Mouse (Mus musculus): ENCODE results near the gene Sec61a2.

Gene Sec61a2

DNA sequence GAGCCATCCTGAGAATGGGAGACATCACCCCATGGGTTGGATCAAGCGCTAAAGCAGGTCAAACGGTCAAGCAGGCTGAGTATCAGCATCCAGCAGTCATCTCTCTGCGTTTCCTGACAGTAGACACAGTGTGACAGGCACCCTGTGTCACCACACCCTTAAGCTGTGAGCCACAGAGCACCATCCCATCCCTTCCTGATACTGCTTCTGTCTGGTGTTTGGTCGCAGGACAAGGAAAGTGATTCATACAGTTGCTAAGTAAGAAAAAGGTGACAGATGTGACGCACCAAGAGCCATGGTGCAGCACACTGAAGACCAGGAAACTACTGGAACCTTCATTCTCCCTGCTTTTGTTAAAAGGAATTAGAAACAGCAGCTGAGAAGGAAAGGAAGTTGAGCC lies 6.4 kb downstream of the Sec61a2 start:
- DNase-seq (ENCODE audit: low read depth), result no peak

- no peak for DNase-seq (ENCODE audit: low read depth)
Measured at GRCm38 (mm10) chr2:5877446-5877845, 17.8 kb downstream of the Sec61a2 start.

- no peak for DNase-seq (ENCODE audit: low read depth)
Measured at GRCm38 (mm10) chr2:5869746-5870145, 25.5 kb downstream of the Sec61a2 start.

GRCm38 (mm10) chr2:5867681-5868080 lies 27.6 kb downstream of the Sec61a2 start:
- peak; percentile 10 for DNase-seq (ENCODE audit: low read depth)

GRCm38 (mm10) chr2:5862834-5863233 lies 32.4 kb downstream of the Sec61a2 start, which contains the start of gene Gm13199:
Gm13199 (minus strand) TSS chr2:5862934.
- no peak for DNase-seq (ENCODE audit: low read depth)

- DNase-seq (ENCODE audit: low read depth), result no peak
Measured at GRCm38 (mm10) chr2:5851866-5852265, 43.4 kb downstream of the Sec61a2 start.

DNA sequence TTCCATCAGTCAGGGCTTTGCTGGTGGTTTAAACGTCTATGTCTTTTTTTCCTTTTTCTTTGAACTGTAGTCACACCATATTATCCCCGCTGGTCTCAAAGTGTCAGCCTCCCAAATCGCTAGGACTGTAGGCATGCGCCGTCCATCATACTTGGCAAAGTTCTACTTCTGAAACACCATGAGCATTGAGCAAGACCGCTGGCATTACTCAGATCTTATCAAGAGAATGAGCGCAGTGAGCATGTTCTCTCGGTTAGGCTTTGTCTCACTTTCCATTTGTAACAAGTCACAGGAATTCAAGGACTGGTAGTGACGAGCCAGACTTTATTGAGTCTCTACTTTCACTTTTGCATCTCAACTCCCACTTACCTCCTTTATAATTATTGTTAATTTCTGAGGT lies 44.1 kb downstream of the Sec61a2 start:
- DNase-seq (ENCODE audit: low read depth), result no peak

DNA sequence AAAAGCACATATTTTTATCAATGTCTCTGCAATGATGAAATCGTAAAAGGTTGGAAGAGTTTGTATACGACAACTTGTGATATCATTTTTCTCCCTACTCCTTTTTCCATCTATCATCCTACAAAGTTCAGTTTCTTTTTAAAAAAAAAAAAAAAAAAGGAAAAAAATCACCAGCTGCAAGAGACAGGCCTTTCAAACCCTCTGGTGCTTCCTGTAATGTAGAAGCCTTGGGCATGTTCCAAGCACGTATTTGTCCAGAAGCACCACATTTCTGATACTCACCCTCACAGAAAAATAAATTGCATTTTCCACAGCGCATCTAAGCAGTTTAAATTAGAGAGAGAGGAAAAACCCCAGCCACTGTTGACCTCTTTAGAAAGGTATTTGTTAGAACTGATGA lies 49.4 kb downstream of the Sec61a2 start:
- DNase-seq (ENCODE audit: low read depth), result no peak

DNA sequence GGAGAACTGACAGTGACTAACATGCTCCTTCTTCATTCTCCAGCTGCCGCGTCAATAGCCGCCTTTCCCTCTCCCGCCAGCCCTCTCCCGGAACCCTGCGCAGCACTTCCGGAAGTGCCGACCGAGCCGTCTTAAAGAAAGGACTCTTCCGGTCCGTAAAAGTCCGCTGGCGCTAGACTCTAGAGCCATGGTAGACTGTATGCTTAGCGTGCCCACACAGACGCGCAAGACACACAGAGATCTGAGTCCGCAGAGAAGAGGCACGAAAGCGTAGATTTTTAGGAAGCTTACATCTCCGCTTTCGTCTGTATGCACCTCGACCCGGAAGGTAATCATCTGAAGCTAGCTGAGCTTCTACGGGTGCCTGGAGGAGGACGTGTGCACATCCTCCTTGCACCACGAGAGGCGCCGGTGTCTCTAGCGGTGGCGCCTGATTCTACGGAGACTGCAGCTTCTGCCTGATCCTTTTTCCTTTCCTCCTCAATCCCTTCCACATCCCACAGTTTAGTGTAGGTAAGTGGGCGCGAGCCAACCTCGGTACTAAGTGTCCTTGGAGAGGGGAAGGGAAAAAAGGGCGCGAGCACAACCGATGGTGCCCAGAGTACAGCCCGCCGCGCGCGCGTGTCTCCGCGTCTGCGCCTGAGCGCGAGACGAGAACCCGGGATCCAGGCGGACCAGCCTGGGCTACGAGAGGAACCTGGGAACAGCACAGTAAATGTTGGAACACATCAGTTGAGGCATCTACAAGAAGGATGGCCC lies 50.2 kb downstream of the Sec61a2 start, which contains the start of the genes Nudt5 and Cdc123:
Nudt5 (plus strand) TSS at position 147 of the 759 bp plus-strand sequence.
Cdc123 (minus strand) TSS at position 292 of the 759 bp plus-strand sequence.
- peak; percentile 81 for DNase-seq (ENCODE audit: low read depth)

GRCm38 (mm10) chr2:5844181-5844872 lies 50.9 kb downstream of the Sec61a2 start:
- no peak for DNase-seq (ENCODE audit: low read depth)

GRCm38 (mm10) chr2:5840815-5841214 lies 54.4 kb downstream of the Sec61a2 start:
- no peak for DNase-seq (ENCODE audit: low read depth)

DNA sequence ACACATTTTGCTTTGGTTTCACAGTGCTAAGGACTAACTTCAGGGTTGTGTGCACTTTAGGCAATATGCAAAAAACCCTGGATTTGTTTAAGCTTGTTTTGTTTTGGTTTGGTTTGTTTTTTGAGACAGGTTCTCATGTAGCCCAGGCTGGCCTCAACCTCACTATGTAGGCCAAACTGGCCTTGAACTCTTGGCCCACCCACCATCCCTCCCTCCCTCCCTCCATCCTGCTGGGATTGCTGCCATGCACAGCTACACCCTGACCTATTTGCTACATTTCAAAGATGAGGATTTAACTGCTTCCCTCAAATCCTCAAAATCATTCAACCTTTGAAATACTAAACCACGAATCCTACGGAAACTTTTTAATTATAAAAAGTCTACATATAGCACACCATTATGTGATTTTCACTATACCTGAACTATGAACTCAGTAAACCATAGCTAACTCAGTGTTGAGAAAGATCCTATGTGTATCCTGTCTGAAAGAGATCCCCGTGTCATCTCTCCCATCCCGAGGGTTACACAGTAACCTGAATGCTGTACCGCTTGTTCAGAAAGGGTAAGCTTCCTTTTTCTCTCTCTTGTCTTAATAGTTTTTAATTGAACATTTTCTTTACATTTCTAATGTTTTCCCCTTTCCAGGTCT lies 69.8 kb downstream of the Sec61a2 start:
- no peak for DNase-seq (ENCODE audit: low read depth)

GRCm38 (mm10) chr2:5824685-5825084 lies 70.5 kb downstream of the Sec61a2 start:
- no peak for DNase-seq (ENCODE audit: low read depth)

GRCm38 (mm10) chr2:5824213-5824612 lies 71.0 kb downstream of the Sec61a2 start:
- DNase-seq (ENCODE audit: low read depth), result no peak

- no peak for DNase-seq (ENCODE audit: low read depth)
Measured at GRCm38 (mm10) chr2:5822449-5822848, 72.8 kb downstream of the Sec61a2 start.

DNA sequence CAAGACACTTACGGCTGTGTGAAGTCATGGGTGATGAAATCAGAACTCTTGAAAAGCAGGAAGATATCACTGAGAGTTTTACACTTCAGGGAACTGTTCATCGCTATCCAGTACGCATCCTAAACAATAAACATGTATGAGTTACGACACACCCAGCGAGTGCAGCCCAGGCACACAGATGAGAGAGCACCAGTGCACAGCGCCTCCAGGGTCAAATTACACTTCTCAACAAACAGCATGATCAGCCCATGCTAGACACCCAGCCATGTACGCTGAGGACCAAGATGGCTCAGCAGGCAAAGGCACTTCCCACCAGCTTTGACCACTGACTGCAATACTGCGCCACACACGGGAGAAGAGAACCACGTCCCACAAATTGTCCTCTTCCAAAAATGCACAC lies 74.0 kb downstream of the Sec61a2 start:
- DNase-seq (ENCODE audit: low read depth), result no peak

Data from fibroblast of lung, adult 2 months (primary cell).